Mouse (Mus musculus) forebrain, embryonic 16.5 days (tissue): ENCODE measurements around the gene Hpn. TPM values are rescaled to one million over a fixed set of nuclear protein-coding genes. Genes with fewer than 3 reads are reported as not detected.
A peak's percentile ranks its signal among the peaks of the same experiment; 100 is the strongest.

Experiments
- ATAC-seq: fragments of 200-750 bp; cut with Nextera tagmentation; 2 replicates; pipeline ENCODE4 v1.8.0; 2017; ENCODE audit warnings: mild to moderate bottlenecking, moderate library complexity
- H3K27ac ChIP-seq: fragments of 300-500 bp; sonication (generic); 2 replicates; pipeline ENCODE4 v1.5.1; 2014; ENCODE audit warnings: low read length, control low read depth
- H3K27me3 ChIP-seq: fragments of 300-500 bp; sonication (generic); replicated peaks from 2 replicates; pipeline ENCODE4 v1.6.1; 2014; ENCODE audit warnings: low read length; ENCODE audit not compliant: control insufficient read depth, insufficient read depth
- H3K36me3 ChIP-seq: fragments of 300-500 bp; sonication (generic); 2 replicates; pipeline ENCODE4 v1.6.1; 2014; ENCODE audit not compliant: control insufficient read depth, insufficient read depth
- H3K4me1 ChIP-seq: fragments of 300-500 bp; sonication (generic); replicated peaks from 2 replicates; pipeline ENCODE4 v1.6.1; 2014; ENCODE audit warnings: low read length; ENCODE audit not compliant: control insufficient read depth, insufficient read depth
- H3K4me2 ChIP-seq: fragments of 300-500 bp; sonication (generic); 2 replicates; pipeline ENCODE4 v1.6.1; 2014; ENCODE audit warnings: mild to moderate bottlenecking, low read length, control low read depth
- H3K4me3 ChIP-seq: fragments of 300-500 bp; sonication (generic); replicated peaks from 2 replicates; pipeline ENCODE4 v1.5.1; 2014; ENCODE audit warnings: mild to moderate bottlenecking, low read length, control low read depth
- H3K9ac ChIP-seq: fragments of 300-500 bp; sonication (generic); replicated peaks from 2 replicates; pipeline ENCODE4 v1.6.1; 2014; ENCODE audit warnings: low read depth, low read length, control low read depth
- H3K9me3 ChIP-seq: fragments of 300-500 bp; sonication (generic); 2 replicates; pipeline ENCODE4 v1.6.1; 2016; ENCODE audit warnings: low read length; ENCODE audit not compliant: control insufficient read depth
- WGBS: fragments of 180-500 bp; shearing (Covaris S2); extraction: QIAGEN DNeasy Blood & Tissue Kit; methylation state at CpG from one replicate; pipeline ENCODE4 v1.1.7; 2014; 5-methylcytosine and 5-hydroxymethylcytosine counted together
- polyA plus RNA-seq: library from polyadenylated mRNA; unstranded; fragments of >200 nt; fragmentation: Nextera tagmentation; extraction: Ambion mirVana; gene quantifications from 2 replicates; pipeline ENCODE4 v1.2.1, GENCODE M21; 2015

The Hpn gene
- polyA plus RNA-seq, 1 experiment from 2014 or later, result not detected

GRCm38 (mm10) chr7:31069491-31069890 lies 45.6 kb downstream of the Hpn start:
- Histone ChIP-seq H3K27me3 (no peaks in the 10 kb centered on the region), H3K9me3 (no peaks in the 10 kb centered on the region), H3K9ac (no peak overlapping the region), H3K36me3 (no peaks in the 10 kb centered on the region), H3K4me1 (no peaks in the 10 kb centered on the region), H3K4me2 (no peak overlapping the region), H3K4me3 (no peak overlapping the region), H3K27ac (no peak overlapping the region)
- no peak for ATAC-seq
- WGBS, result 87% methylated on average over 14 of the region's 14 CpGs

GRCm38 (mm10) chr7:31067836-31068235 lies 47.3 kb downstream of the Hpn start:
- no peak for ATAC-seq
- 27% methylated on average over 5 of the region's 5 CpGs for WGBS
- no peaks in the 10 kb centered on the region for H3K36me3 ChIP-seq
- H3K4me3 ChIP-seq, result no peak overlapping the region
- H3K27me3 ChIP-seq, result no peaks in the 10 kb centered on the region
- no peaks in the 10 kb centered on the region for H3K4me1 ChIP-seq
- no peak overlapping the region for H3K9ac ChIP-seq
- H3K9me3 ChIP-seq, result no peaks in the 10 kb centered on the region
- H3K4me2 ChIP-seq, result no peak overlapping the region
- no peak overlapping the region for H3K27ac ChIP-seq

GRCm38 (mm10) chr7:31063074-31063560 lies 52.0 kb downstream of the Hpn start:
- H3K27ac ChIP-seq, result no peak overlapping the region
- H3K4me1 ChIP-seq, result no peaks in the 10 kb centered on the region
- H3K9me3 ChIP-seq, result no peaks in the 10 kb centered on the region
- H3K36me3 ChIP-seq, result no peaks in the 10 kb centered on the region
- H3K4me2 ChIP-seq, result no peak overlapping the region
- no peak for ATAC-seq
- no peak overlapping the region for H3K9ac ChIP-seq
- H3K4me3 ChIP-seq, result no peak overlapping the region
- 89% methylated on average over 12 of the region's 12 CpGs for WGBS
- no peaks in the 10 kb centered on the region for H3K27me3 ChIP-seq

- Histone ChIP-seq H3K4me3 (no peak overlapping the region), H3K27me3 (no peaks in the 10 kb centered on the region), H3K9ac (no peak overlapping the region), H3K27ac (no peak overlapping the region), H3K4me2 (no peak overlapping the region), H3K36me3 (no peaks in the 10 kb centered on the region), H3K4me1 (no peaks in the 10 kb centered on the region), H3K9me3 (no peaks in the 10 kb centered on the region)
- 88% methylated on average over 7 of the region's 7 CpGs for WGBS
- no peak for ATAC-seq
These were observed 54.5 kb downstream of the Hpn start for GRCm38 (mm10) chr7:31060621-31061010.

GRCm38 (mm10) chr7:31059919-31060620 lies 55.0 kb downstream of the Hpn start:
- WGBS, result 62% methylated on average over 11 of the region's 11 CpGs
- no peak overlapping the region for H3K4me2 ChIP-seq
- H3K4me1 ChIP-seq, result no peaks in the 10 kb centered on the region; the same call in 1 of the 2 replicates
- no peak overlapping the region for H3K9ac ChIP-seq
- no peaks in the 10 kb centered on the region for H3K27me3 ChIP-seq
- no peak for ATAC-seq
- H3K27ac ChIP-seq, result no peak overlapping the region
- no peaks in the 10 kb centered on the region for H3K9me3 ChIP-seq
- no peak overlapping the region for H3K4me3 ChIP-seq
- H3K36me3 ChIP-seq, result no peaks in the 10 kb centered on the region

- H3K9me3 ChIP-seq, result no peaks in the 10 kb centered on the region
- H3K4me2 ChIP-seq, result no peak within 1 kb of the TSS
- H3K4me1 ChIP-seq, result no peaks in the 10 kb centered on the region; the same call in 1 of the 2 replicates
- H3K4me3 ChIP-seq, result no peak within 1 kb of the TSS
- WGBS, result 7% methylated on average over 2 of the region's 2 CpGs
- H3K27ac ChIP-seq, result no peak within 1 kb of the TSS
- peak; percentile 55 for ATAC-seq
- no peak within 1 kb of the TSS for H3K9ac ChIP-seq
- H3K27me3 ChIP-seq, result peaks cover 1% of the 10 kb centered on the region; the same call in 1 of the 2 replicates
- H3K36me3 ChIP-seq, result no peaks in the 10 kb centered on the region
These were observed 56.0 kb downstream of the Hpn start, which contains the start of gene Lgi4 for GRCm38 (mm10) chr7:31059108-31059507. Gene Lgi4, plus strand, starts transcription at chr7:31059342.

- Histone ChIP-seq H3K36me3 (no peaks in the 10 kb centered on the region), H3K9me3 (no peaks in the 10 kb centered on the region), H3K27ac (no peak overlapping the region), H3K9ac (no peak overlapping the region), H3K4me1 (no peaks in the 10 kb centered on the region; the same call in 1 of the 2 replicates), H3K4me2 (no peak overlapping the region), H3K4me3 (no peak overlapping the region), H3K27me3 (peaks cover 5% of the 10 kb centered on the region; the same call in 1 of the 2 replicates)
- WGBS, result 86% methylated on average over 6 of the region's 6 CpGs
- no peak for ATAC-seq
These were observed 56.9 kb downstream of the Hpn start for GRCm38 (mm10) chr7:31058211-31058610.

GRCm38 (mm10) chr7:31057730-31058129 lies 57.4 kb downstream of the Hpn start:
- H3K4me3 ChIP-seq, result no peak overlapping the region
- H3K4me1 ChIP-seq, result peaks cover 2% of the 10 kb centered on the region
- no peak overlapping the region for H3K4me2 ChIP-seq
- H3K27me3 ChIP-seq, result peaks cover 8% of the 10 kb centered on the region
- no peaks in the 10 kb centered on the region for H3K36me3 ChIP-seq
- H3K27ac ChIP-seq, result no peak overlapping the region
- ATAC-seq, result no peak
- 78% methylated on average over 5 of the region's 5 CpGs for whole genome bisulfite sequencing
- H3K9ac ChIP-seq, result no peak overlapping the region
- H3K9me3 ChIP-seq, result no peaks in the 10 kb centered on the region

- Histone ChIP-seq H3K9ac (no peak within 1 kb of the TSS), H3K4me2 (no peak within 1 kb of the TSS), H3K36me3 (no peaks in the 10 kb centered on the region), H3K4me3 (no peak within 1 kb of the TSS), H3K27ac (no peak within 1 kb of the TSS), H3K4me1 (peaks cover 9% of the 10 kb centered on the region), H3K9me3 (no peaks in the 10 kb centered on the region), H3K27me3 (peaks cover 14% of the 10 kb centered on the region)
- 69% methylated on average over 2 of the region's 2 CpGs for WGBS
- no peak for ATAC-seq
These were observed 58.0 kb downstream of the Hpn start, which contains the start of gene Fxyd1 for GRCm38 (mm10) chr7:31057071-31057470. Gene Fxyd1, minus strand, starts transcription at chr7:31057199.
